Mouse (Mus musculus): ENCODE measurements around the gene Ttc28.

The Ttc28 gene

GRCm38 (mm10) chr5:111098516-111099274, 219.1 kb downstream of the Ttc28 start:
- peak; percentile 46 for DNase-seq (ENCODE audit: low spot score)

GRCm38 (mm10) chr5:111100585-111100984, 221.0 kb downstream of the Ttc28 start:
- DNase-seq (ENCODE audit: low spot score): no peak

GRCm38 (mm10) chr5:111101383-111101932, 221.9 kb downstream of the Ttc28 start:
- DNase-seq (ENCODE audit: low spot score): no peak

- no peak for DNase-seq (ENCODE audit: low spot score)
Measured at GRCm38 (mm10) chr5:111104801-111105200, 225.2 kb downstream of the Ttc28 start.

- no peak for DNase-seq (ENCODE audit: low spot score)
Measured at GRCm38 (mm10) chr5:111111378-111111777, 231.8 kb downstream of the Ttc28 start.

GRCm38 (mm10) chr5:111113183-111113582, 233.6 kb downstream of the Ttc28 start:
- no peak for DNase-seq (ENCODE audit: low spot score)

- DNase-seq (ENCODE audit: low spot score): no peak
Measured at GRCm38 (mm10) chr5:111113694-111114375, 234.2 kb downstream of the Ttc28 start.

- DNase-seq (ENCODE audit: low spot score): no peak
Measured at GRCm38 (mm10) chr5:111114597-111114996, 235.0 kb downstream of the Ttc28 start.

- peak; percentile 47 for DNase-seq (ENCODE audit: low spot score)
Measured at GRCm38 (mm10) chr5:111115519-111116350, 236.1 kb downstream of the Ttc28 start.

GRCm38 (mm10) chr5:111119805-111120204, 240.2 kb downstream of the Ttc28 start:
- DNase-seq (ENCODE audit: low spot score): no peak

GRCm38 (mm10) chr5:111120298-111120697, 240.7 kb downstream of the Ttc28 start:
- DNase-seq (ENCODE audit: low spot score): no peak

GRCm38 (mm10) chr5:111120705-111121420, 241.3 kb downstream of the Ttc28 start:
- DNase-seq (ENCODE audit: low spot score): no peak

GRCm38 (mm10) chr5:111122332-111123049, 242.9 kb downstream of the Ttc28 start:
- no peak for DNase-seq (ENCODE audit: low spot score)

GRCm38 (mm10) chr5:111123050-111123746, 243.6 kb downstream of the Ttc28 start:
- DNase-seq (ENCODE audit: low spot score): no peak

- no peak for DNase-seq (ENCODE audit: low spot score)
Measured at GRCm38 (mm10) chr5:111124620-111125200, 245.1 kb downstream of the Ttc28 start.

GRCm38 (mm10) chr5:111125746-111126145, 246.1 kb downstream of the Ttc28 start:
- no peak for DNase-seq (ENCODE audit: low spot score)

- no peak for DNase-seq (ENCODE audit: low spot score)
Measured at GRCm38 (mm10) chr5:111127786-111128185, 248.2 kb downstream of the Ttc28 start.

- no peak for DNase-seq (ENCODE audit: low spot score)
Measured at GRCm38 (mm10) chr5:111130121-111130520, 250.5 kb downstream of the Ttc28 start.

GRCm38 (mm10) chr5:111131561-111131960, 252.0 kb downstream of the Ttc28 start:
- no peak for DNase-seq (ENCODE audit: low spot score)

- DNase-seq (ENCODE audit: low spot score): no peak
Measured at GRCm38 (mm10) chr5:111133150-111133549, 253.5 kb downstream of the Ttc28 start.
